Mouse (Mus musculus): Measurements from ENCODE around the gene Liph. TPM values are rescaled to one million over a fixed set of nuclear protein-coding genes. Genes with fewer than 3 reads are reported as not detected.

The Liph gene
- polyA plus RNA-seq (2014; fragmentation: Nextera tagmentation; extraction: Ambion mirVana), result 0.33 and 0.41 TPM in 2 replicates

- H3K4me3 ChIP-seq (ENCODE audit: low read depth, low read length), result peak within 1 kb of the TSS; percentile 13
- no peaks in the 10 kb centered on the region for H3K36me3 ChIP-seq (ENCODE audit: control insufficient read depth, insufficient read depth, low read length)
- H3K4me2 ChIP-seq (ENCODE audit: low read length), result peak within 1 kb of the TSS; percentile 57
- DNase-seq (ENCODE audit: low spot score), result peak; percentile 55
- 5% methylated on average over 16 of the region's 16 CpGs for WGBS
- no peak within 1 kb of the TSS for H3K27ac ChIP-seq (ENCODE audit: low read depth, low read length)
- H3K4me1 ChIP-seq (ENCODE audit: control insufficient read depth, insufficient read depth, low read length), result peaks cover 3% of the 10 kb centered on the region; the same call in 1 of the 2 replicates
- ATAC-seq, result peak; percentile 60
- no peaks in the 10 kb centered on the region for H3K27me3 ChIP-seq (replicated peaks; ENCODE audit: control insufficient read depth, insufficient read depth, low read length)
- H3K9me3 ChIP-seq (replicated peaks; ENCODE audit: control insufficient read depth, low read length), result no peaks in the 10 kb centered on the region
- peak within 1 kb of the TSS; percentile 47 for H3K9ac ChIP-seq (ENCODE audit: low read length)
These were observed at the start of gene Liph for GRCm38 (mm10) chr16:21995304-21995703. TSS of gene Liph (minus strand) at chr16:21995663.

- DNase-seq (ENCODE audit: low spot score), result no peak
These were observed 48.4 kb upstream of the Liph start for GRCm38 (mm10) chr16:22043830-22044229.

DNA sequence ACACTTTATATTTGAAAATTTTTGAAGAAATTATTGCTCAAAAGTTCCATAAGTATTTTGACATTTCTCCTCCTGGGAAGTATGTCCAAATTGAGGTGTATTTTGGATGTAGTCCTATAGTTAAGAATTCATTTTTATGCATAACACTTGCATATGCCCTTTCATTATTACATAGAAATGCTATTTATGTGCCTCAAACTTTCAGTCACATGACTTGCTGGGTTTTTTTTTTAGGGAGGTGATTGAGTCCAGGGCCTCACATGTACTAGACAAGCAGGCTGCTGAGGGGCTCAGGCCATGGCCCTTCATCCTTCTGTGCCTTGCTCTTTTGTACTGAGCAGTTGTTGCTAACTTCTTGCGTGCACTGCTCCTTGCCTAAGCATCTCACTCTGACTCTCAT lies 44.5 kb upstream of the Liph start:
- no peak overlapping the region for H3K9ac ChIP-seq (ENCODE audit: low read length)
- H3K9me3 ChIP-seq (replicated peaks; ENCODE audit: control insufficient read depth, low read length), result no peaks in the 10 kb centered on the region
- H3K4me1 ChIP-seq (ENCODE audit: control insufficient read depth, insufficient read depth, low read length), result no peaks in the 10 kb centered on the region
- peaks cover 67% of the 10 kb centered on the region for H3K36me3 ChIP-seq (ENCODE audit: control insufficient read depth, insufficient read depth, low read length)
- no peak overlapping the region for H3K4me2 ChIP-seq (ENCODE audit: low read length)
- no peak overlapping the region for H3K27ac ChIP-seq (ENCODE audit: low read depth, low read length)
- DNase-seq (ENCODE audit: low spot score), result no peak
- WGBS, result 88% methylated on average over 1 of the region's 1 CpGs
- ATAC-seq, result no peak
- H3K4me3 ChIP-seq (ENCODE audit: low read depth, low read length), result no peak overlapping the region
- no peaks in the 10 kb centered on the region for H3K27me3 ChIP-seq (replicated peaks; ENCODE audit: control insufficient read depth, insufficient read depth, low read length)

More at GRCm38 (mm10) chr16:22043830-22044229, 48.4 kb upstream of the Liph start:
- H3K9ac ChIP-seq (ENCODE audit: low read length), result no peak overlapping the region
- H3K36me3 ChIP-seq (ENCODE audit: control insufficient read depth, insufficient read depth, low read length), result peaks cover 77% of the 10 kb centered on the region
- H3K4me2 ChIP-seq (ENCODE audit: low read length), result no peak overlapping the region
- 95% methylated on average over 4 of the region's 4 CpGs for WGBS
- no peak overlapping the region for H3K4me3 ChIP-seq (ENCODE audit: low read depth, low read length)
- H3K27ac ChIP-seq (ENCODE audit: low read depth, low read length), result no peak overlapping the region
- no peaks in the 10 kb centered on the region for H3K9me3 ChIP-seq (replicated peaks; ENCODE audit: control insufficient read depth, low read length)
- H3K27me3 ChIP-seq (replicated peaks; ENCODE audit: control insufficient read depth, insufficient read depth, low read length), result no peaks in the 10 kb centered on the region
- no peaks in the 10 kb centered on the region for H3K4me1 ChIP-seq (ENCODE audit: control insufficient read depth, insufficient read depth, low read length)
- ATAC-seq, result no peak

DNA sequence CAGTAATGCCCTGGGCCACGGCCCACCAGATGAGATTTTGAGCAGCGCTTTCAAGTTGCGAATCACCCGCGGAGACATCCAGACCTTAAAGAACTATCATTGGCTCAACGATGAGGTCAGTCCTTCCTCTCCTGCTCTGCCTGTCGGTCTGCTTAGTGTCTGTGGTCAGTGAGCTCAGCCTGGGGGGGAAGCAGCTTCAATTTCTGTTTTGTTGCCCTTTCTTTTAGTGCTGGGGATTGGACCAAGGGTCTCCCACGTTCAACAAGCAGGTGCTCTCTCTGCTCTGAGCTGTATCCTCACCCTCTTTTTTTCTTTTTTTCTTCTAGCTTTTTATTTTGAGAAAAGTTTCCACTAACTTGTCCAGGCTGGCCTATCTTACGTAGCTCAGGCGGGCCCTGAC lies 43.1 kb upstream of the Liph start:
- Histone ChIP-seq H3K4me2 (ENCODE audit: low read length) (no peak overlapping the region), H3K36me3 (ENCODE audit: control insufficient read depth, insufficient read depth, low read length) (peaks cover 53% of the 10 kb centered on the region), H3K27ac (ENCODE audit: low read depth, low read length) (no peak overlapping the region), H3K9me3 (replicated peaks; ENCODE audit: control insufficient read depth, low read length) (no peaks in the 10 kb centered on the region), H3K4me3 (ENCODE audit: low read depth, low read length) (no peak overlapping the region), H3K4me1 (ENCODE audit: control insufficient read depth, insufficient read depth, low read length) (no peaks in the 10 kb centered on the region), H3K27me3 (replicated peaks; ENCODE audit: control insufficient read depth, insufficient read depth, low read length) (no peaks in the 10 kb centered on the region), H3K9ac (ENCODE audit: low read length) (no peak overlapping the region)
- ATAC-seq (no peak), DNase-seq (ENCODE audit: low spot score) (no peak)
- WGBS, result 93% methylated on average over 10 of the region's 10 CpGs

DNA sequence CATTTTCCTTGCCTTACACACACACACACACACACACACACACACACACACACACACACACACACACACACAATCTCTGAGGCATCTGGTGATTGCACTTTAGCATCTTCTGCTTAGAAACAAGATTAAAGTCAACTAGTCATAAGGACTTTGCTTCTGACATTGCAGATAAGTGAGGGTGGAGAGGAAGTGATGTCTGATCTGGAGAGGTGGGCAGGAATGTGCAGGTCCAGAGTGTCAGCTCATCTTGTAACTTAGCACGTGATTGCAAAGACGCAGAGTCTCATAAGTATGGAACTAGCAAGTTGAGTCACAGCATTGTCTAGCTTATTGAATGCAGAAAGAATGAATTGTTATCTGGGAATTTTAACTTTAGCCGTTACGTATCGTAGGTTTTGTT lies 32.0 kb upstream of the Liph start:
- peaks cover 85% of the 10 kb centered on the region for H3K36me3 ChIP-seq (ENCODE audit: control insufficient read depth, insufficient read depth, low read length)
- no peak overlapping the region for H3K4me3 ChIP-seq (ENCODE audit: low read depth, low read length)
- ATAC-seq (no peak), DNase-seq (ENCODE audit: low spot score) (no peak)
- no peaks in the 10 kb centered on the region for H3K9me3 ChIP-seq (replicated peaks; ENCODE audit: control insufficient read depth, low read length)
- H3K9ac ChIP-seq (ENCODE audit: low read length), result no peak overlapping the region
- H3K4me1 ChIP-seq (ENCODE audit: control insufficient read depth, insufficient read depth, low read length), result no peaks in the 10 kb centered on the region
- WGBS, result 92% methylated on average over 5 of the region's 5 CpGs
- H3K4me2 ChIP-seq (ENCODE audit: low read length), result no peak overlapping the region
- no peaks in the 10 kb centered on the region for H3K27me3 ChIP-seq (replicated peaks; ENCODE audit: control insufficient read depth, insufficient read depth, low read length)
- no peak overlapping the region for H3K27ac ChIP-seq (ENCODE audit: low read depth, low read length)

DNA sequence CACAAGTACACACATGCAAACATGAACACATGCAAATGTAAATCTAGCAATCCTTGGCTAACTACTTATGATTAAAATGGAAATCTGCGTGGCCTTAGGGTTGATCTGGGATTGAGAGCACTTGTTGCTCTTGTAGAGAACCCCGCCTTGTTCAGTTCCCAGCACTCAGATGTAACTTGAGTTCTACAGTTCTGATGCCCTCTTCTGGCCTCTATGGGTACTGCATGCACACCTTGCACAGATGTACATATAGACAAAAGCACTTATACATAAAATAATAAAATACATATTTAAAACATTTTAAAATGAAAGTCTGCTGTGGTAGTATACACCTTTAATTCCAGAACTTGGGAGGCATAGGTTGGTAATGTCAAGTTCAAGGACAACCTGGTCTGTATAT lies 26.7 kb upstream of the Liph start:
- H3K27ac ChIP-seq (ENCODE audit: low read depth, low read length), result no peak overlapping the region
- H3K9ac ChIP-seq (ENCODE audit: low read length), result no peak overlapping the region
- 96% methylated on average over 2 of the region's 2 CpGs for WGBS
- no peak overlapping the region for H3K4me2 ChIP-seq (ENCODE audit: low read length)
- no peak overlapping the region for H3K4me3 ChIP-seq (ENCODE audit: low read depth, low read length)
- ATAC-seq (no peak), DNase-seq (ENCODE audit: low spot score) (no peak)
- no peaks in the 10 kb centered on the region for H3K27me3 ChIP-seq (replicated peaks; ENCODE audit: control insufficient read depth, insufficient read depth, low read length)
- H3K9me3 ChIP-seq (replicated peaks; ENCODE audit: control insufficient read depth, low read length), result peaks cover 6% of the 10 kb centered on the region
- peaks cover 71% of the 10 kb centered on the region for H3K36me3 ChIP-seq (ENCODE audit: control insufficient read depth, insufficient read depth, low read length)
- no peaks in the 10 kb centered on the region for H3K4me1 ChIP-seq (ENCODE audit: control insufficient read depth, insufficient read depth, low read length)

DNA sequence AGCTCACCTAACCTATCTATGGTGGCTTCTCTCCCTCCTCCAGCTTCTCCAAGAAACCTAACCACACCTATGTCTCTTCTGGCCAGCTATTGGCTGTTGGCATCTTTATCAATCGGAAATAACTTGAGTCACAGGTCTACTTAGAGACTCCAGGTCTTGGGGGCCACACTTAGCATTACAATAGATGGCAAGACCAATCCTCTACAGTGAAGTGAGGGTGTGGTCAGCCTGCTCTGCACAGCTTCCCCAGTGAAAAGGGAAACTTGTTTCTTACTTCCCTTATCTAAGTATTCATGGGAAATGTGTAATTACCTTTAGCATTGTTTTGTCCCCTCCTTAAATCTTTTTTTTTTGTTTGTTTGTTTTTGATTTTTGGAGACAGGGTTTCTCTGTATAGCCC lies 20.1 kb upstream of the Liph start:
- Histone ChIP-seq H3K4me2 (ENCODE audit: low read length) (no peak overlapping the region), H3K9ac (ENCODE audit: low read length) (no peak overlapping the region), H3K4me3 (ENCODE audit: low read depth, low read length) (no peak overlapping the region), H3K27ac (ENCODE audit: low read depth, low read length) (no peak overlapping the region), H3K27me3 (replicated peaks; ENCODE audit: control insufficient read depth, insufficient read depth, low read length) (no peaks in the 10 kb centered on the region), H3K4me1 (ENCODE audit: control insufficient read depth, insufficient read depth, low read length) (no peaks in the 10 kb centered on the region), H3K36me3 (ENCODE audit: control insufficient read depth, insufficient read depth, low read length) (peaks cover 43% of the 10 kb centered on the region), H3K9me3 (replicated peaks; ENCODE audit: control insufficient read depth, low read length) (no peaks in the 10 kb centered on the region)
- ATAC-seq (no peak), DNase-seq (ENCODE audit: low spot score) (no peak)
- WGBS, result 80% methylated on average over 1 of the region's 1 CpGs

DNA sequence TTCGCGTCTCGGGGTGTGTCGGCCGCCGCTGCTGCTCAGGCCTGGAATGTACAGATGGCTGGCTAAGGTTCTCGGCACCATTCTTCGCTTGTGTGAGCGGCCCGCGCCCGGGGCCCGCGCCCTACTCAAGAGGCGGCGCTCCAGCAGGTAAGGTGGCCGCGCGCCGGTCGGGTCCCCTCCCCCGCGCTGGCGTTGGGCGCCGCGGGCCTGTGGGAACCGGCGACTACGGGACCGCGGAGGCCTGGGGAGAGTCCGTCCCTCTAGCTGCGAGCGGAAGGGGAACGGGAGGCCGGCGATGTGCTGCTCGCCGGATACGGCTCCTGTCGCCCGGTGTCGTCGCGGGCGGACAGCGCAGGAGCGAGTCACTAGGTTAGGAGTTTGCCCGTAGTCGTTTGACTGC lies 14.1 kb upstream of the Liph start:
- no peak for DNase-seq (ENCODE audit: low spot score)
- ATAC-seq, result peak; percentile 57
- 0 out of 2 replicates have a peak, but pooled peaks cover 3% of the 10 kb centered on the region for H3K36me3 ChIP-seq (ENCODE audit: control insufficient read depth, insufficient read depth, low read length)
- H3K9me3 ChIP-seq (replicated peaks; ENCODE audit: control insufficient read depth, low read length), result no peaks in the 10 kb centered on the region
- H3K27me3 ChIP-seq (replicated peaks; ENCODE audit: control insufficient read depth, insufficient read depth, low read length), result no peaks in the 10 kb centered on the region
- peak overlapping the region; percentile 74 for H3K27ac ChIP-seq (ENCODE audit: low read depth, low read length)
- peak overlapping the region; percentile 76 for H3K4me2 ChIP-seq (ENCODE audit: low read length)
- peak overlapping the region; percentile 92 for H3K9ac ChIP-seq (ENCODE audit: low read length)
- peaks cover 2% of the 10 kb centered on the region; the same call in 1 of the 2 replicates for H3K4me1 ChIP-seq (ENCODE audit: control insufficient read depth, insufficient read depth, low read length)
- H3K4me3 ChIP-seq (ENCODE audit: low read depth, low read length), result peak overlapping the region; percentile 92
- under 1% methylated on average over 49 of the region's 51 CpGs for whole genome bisulfite sequencing

GRCm38 (mm10) chr16:22009099-22009584 lies 13.7 kb upstream of the Liph start, which contains the start of gene Senp2:
TSS of gene Senp2 (plus strand) at chr16:22009484.
- Histone ChIP-seq H3K4me1 (ENCODE audit: control insufficient read depth, insufficient read depth, low read length) (peaks cover 2% of the 10 kb centered on the region; the same call in 1 of the 2 replicates), H3K9me3 (replicated peaks; ENCODE audit: control insufficient read depth, low read length) (no peaks in the 10 kb centered on the region), H3K4me3 (ENCODE audit: low read depth, low read length) (peak within 1 kb of the TSS; percentile 92), H3K36me3 (ENCODE audit: control insufficient read depth, insufficient read depth, low read length) (0 out of 2 replicates have a peak, but pooled peaks cover 3% of the 10 kb centered on the region), H3K4me2 (ENCODE audit: low read length) (peak within 1 kb of the TSS; percentile 76), H3K27me3 (replicated peaks; ENCODE audit: control insufficient read depth, insufficient read depth, low read length) (no peaks in the 10 kb centered on the region), H3K27ac (ENCODE audit: low read depth, low read length) (peak within 1 kb of the TSS; percentile 74), H3K9ac (ENCODE audit: low read length) (peak within 1 kb of the TSS; percentile 92)
- under 1% methylated on average over 45 of the region's 45 CpGs for WGBS
- ATAC-seq (peak; percentile 99), DNase-seq (ENCODE audit: low spot score) (peak; percentile 100)

All from forebrain, embryonic 14.5 days (tissue).